ENCODE assay signal across 13 mouse cellular contexts in genomic region chr9:23412956-23413355, GRCm38 (mm10).
DNase-seq lines count a peak whose midpoint lies in the region; ATAC-seq and TF ChIP-seq lines count a peak whose summit lies in the region.
"Had no signal": no experiment of that assay in that cellular context is flagged by ENCODE, and none has a peak within 500 bp of the region (broad histone marks: within the 10 kb centered on the region; RNA-seq: fewer than 3 reads in every experiment).

No protein-coding gene starts in this region.

- whole genome bisulfite sequencing in kidney, adult 2 months: 42% methylated on average over 2 of the region's 2 CpGs
- 85% methylated on average over 2 of the region's 2 CpGs for WGBS in kidney, embryonic 14.5 days
- WGBS in midbrain, postnatal 0 days: 66% methylated on average over 2 of the region's 2 CpGs
- 82% methylated on average over 2 of the region's 2 CpGs for WGBS in midbrain, embryonic 10.5 days

- no peaks in the 10 kb centered on the region for H3K27me3 ChIP-seq in kidney, adult 2 months (replicated peaks; ENCODE audit: control insufficient read depth, insufficient read depth, low read length)
- H3K27me3 ChIP-seq in kidney, embryonic 14.5 days (ENCODE audit: control insufficient read depth, insufficient read depth, low read length): no peaks in the 10 kb centered on the region
- H3K27me3 ChIP-seq in midbrain, postnatal 0 days (ENCODE audit: insufficient read depth, low read length): no peaks in the 10 kb centered on the region
- H3K27me3 ChIP-seq in midbrain, embryonic 10.5 days (ENCODE audit: low read depth, poor library complexity, severe bottlenecking): no peaks in the 10 kb centered on the region
- H3K27me3 ChIP-seq: forebrain, embryonic 15.5 days; hindbrain, embryonic 13.5 days; midbrain, embryonic 13.5 days had no signal

- H3K4me1 ChIP-seq in kidney, adult 2 months (ENCODE audit: control insufficient read depth, insufficient read depth, low read length): no peaks in the 10 kb centered on the region
- H3K4me1 ChIP-seq in kidney, embryonic 14.5 days (ENCODE audit: control insufficient read depth, insufficient read depth, low read length): no peaks in the 10 kb centered on the region
- no peaks in the 10 kb centered on the region for H3K4me1 ChIP-seq in midbrain, postnatal 0 days (ENCODE audit: insufficient read depth, low read length)
- no peaks in the 10 kb centered on the region for H3K4me1 ChIP-seq in midbrain, embryonic 10.5 days
- H3K4me1 ChIP-seq: midbrain, embryonic 13.5 days had no signal

- H3K4me3 ChIP-seq in kidney, adult 2 months (ENCODE audit: insufficient read depth, low read depth, low read length): no peak overlapping the region
- no peak overlapping the region for H3K4me3 ChIP-seq in kidney, embryonic 14.5 days (ENCODE audit: low read length)
- no peak overlapping the region for H3K4me3 ChIP-seq in midbrain, postnatal 0 days (ENCODE audit: low read depth, low read length)
- no peak overlapping the region for H3K4me3 ChIP-seq in midbrain, embryonic 10.5 days
- H3K4me3 ChIP-seq: forebrain, embryonic 15.5 days; hindbrain, embryonic 13.5 days; midbrain, embryonic 13.5 days had no signal

- no peak for ATAC-seq in kidney, embryonic 14.5 days (ENCODE audit: low FRiP score, low TSS enrichment)
- ATAC-seq in midbrain, postnatal 0 days (ENCODE audit: low FRiP score): no peak
- ATAC-seq: forebrain, embryonic 15.5 days; midbrain, embryonic 13.5 days had no signal

- TF ChIP-seq CTCF in kidney, adult 2 months (conservative IDR thresholded peaks at IDR 0.05; ENCODE audit: insufficient read depth, insufficient read length, low read depth, low read length): no peak
- no peak for TF ChIP-seq CTCF in midbrain, postnatal 0 days (IDR thresholded peaks at IDR 0.05)

- peaks cover 3% of the 10 kb centered on the region; the same call in 1 of the 2 replicates for H3K9me3 ChIP-seq in kidney, embryonic 14.5 days (ENCODE audit: control insufficient read depth, low read length)
- no peaks in the 10 kb centered on the region for H3K9me3 ChIP-seq in midbrain, postnatal 0 days (ENCODE audit: low read length)
- peaks cover 13% of the 10 kb centered on the region; the same call in 1 of the 2 replicates for H3K9me3 ChIP-seq in midbrain, embryonic 10.5 days (replicated peaks)
- H3K9me3 ChIP-seq: hindbrain, embryonic 13.5 days had no signal

- peak; percentile 20 for DNase-seq in gastrocnemius, postnatal 25 days
- DNase-seq in gastrocnemius, postnatal 10 days: no peak
- peak; percentile 64 for DNase-seq in kidney, adult 2 months
- peak; percentile 34 for DNase-seq in midbrain, postnatal 0 days (ENCODE audit: low spot score)
- DNase-seq in midbrain, embryonic 10.5 days (ENCODE audit: low spot score): no peak
- DNase-seq in ovary, postnatal 36 days (ENCODE audit: low spot score): no peak
- DNase-seq: right cerebral cortex, postnatal 4 days; thymus, adult 2 months had no signal

- H3K9ac ChIP-seq in kidney, embryonic 14.5 days (ENCODE audit: low read depth, low read length): no peak overlapping the region
- H3K9ac ChIP-seq in midbrain, postnatal 0 days (replicated peaks; ENCODE audit: low read length, poor library complexity, severe bottlenecking): no peak overlapping the region
- H3K9ac ChIP-seq: forebrain, embryonic 15.5 days; hindbrain, embryonic 13.5 days; midbrain, embryonic 13.5 days had no signal

- no peak overlapping the region for H3K4me2 ChIP-seq in kidney, embryonic 14.5 days (replicated peaks; ENCODE audit: low read depth, low read length)
- no peak overlapping the region for H3K4me2 ChIP-seq in midbrain, postnatal 0 days (ENCODE audit: low read depth, low read length, poor library complexity, severe bottlenecking)
- H3K4me2 ChIP-seq: forebrain, embryonic 15.5 days; hindbrain, embryonic 13.5 days; midbrain, embryonic 13.5 days had no signal

- no peak for TF ChIP-seq POLR2A in kidney, adult 2 months (IDR thresholded peaks at IDR 0.05; ENCODE audit: low read depth, low read length)

- H3K36me3 ChIP-seq in kidney, adult 2 months (ENCODE audit: control insufficient read depth, insufficient read depth, low read length): no peaks in the 10 kb centered on the region
- H3K36me3 ChIP-seq in kidney, embryonic 14.5 days (ENCODE audit: control insufficient read depth, insufficient read depth, low read length): no peaks in the 10 kb centered on the region
- no peaks in the 10 kb centered on the region for H3K36me3 ChIP-seq in midbrain, postnatal 0 days (ENCODE audit: insufficient read depth, low read length)
- no peaks in the 10 kb centered on the region for H3K36me3 ChIP-seq in midbrain, embryonic 10.5 days
- H3K36me3 ChIP-seq: hindbrain, embryonic 13.5 days; midbrain, embryonic 13.5 days had no signal

- no peak overlapping the region for H3K27ac ChIP-seq in kidney, adult 2 months (ENCODE audit: insufficient read depth, low read depth, low read length)
- H3K27ac ChIP-seq in kidney, embryonic 14.5 days (ENCODE audit: low read depth, low read length): no peak overlapping the region
- H3K27ac ChIP-seq in midbrain, postnatal 0 days (ENCODE audit: low read depth, low read length): no peak overlapping the region
- H3K27ac ChIP-seq in midbrain, embryonic 10.5 days (replicated peaks): no peak overlapping the region
- H3K27ac ChIP-seq: forebrain, embryonic 15.5 days; hindbrain, embryonic 13.5 days; kidney, postnatal 0 days; midbrain, embryonic 13.5 days had no signal

Comparison
In these comparisons a context has a peak if more than half of its experiments do, and no peak if none do; other contexts are left out.
1. DNase-seq: peak in gastrocnemius, postnatal 25 days (single experiment), kidney, adult 2 months (single experiment) and midbrain, postnatal 0 days (single experiment); none in gastrocnemius, postnatal 10 days (single experiment), midbrain, embryonic 10.5 days (single experiment) and ovary, postnatal 36 days (single experiment).